ENCODE assay signal across 19 mouse cellular contexts in genomic region chr1:150584477-150584876, GRCm38 (mm10).
A peak's percentile ranks its signal among the peaks of the same experiment; 100 is the strongest.
DNase-seq lines count a peak whose midpoint lies in the region; ATAC-seq and TF ChIP-seq lines count a peak whose summit lies in the region.
"Had no signal": no experiment of that assay in that cellular context is flagged by ENCODE, and none has a peak within 500 bp of the region (broad histone marks: within the 10 kb centered on the region; RNA-seq: fewer than 3 reads in every experiment).

No protein-coding gene starts in this region.

- no peaks in the 10 kb centered on the region for H3K27me3 ChIP-seq in intestine, embryonic 15.5 days (replicated peaks)
- no peaks in the 10 kb centered on the region for H3K27me3 ChIP-seq in intestine, postnatal 0 days (replicated peaks; ENCODE audit: control insufficient read depth, insufficient read depth, low read length)
- H3K27me3 ChIP-seq in liver, embryonic 16.5 days (ENCODE audit: control insufficient read depth, insufficient read depth, low read depth, low read length), result no peaks in the 10 kb centered on the region
- H3K27me3 ChIP-seq: CH12.LX, Patski had no signal

- H3K4me2 ChIP-seq in intestine, embryonic 15.5 days (replicated peaks), result no peak overlapping the region
- no peak overlapping the region for H3K4me2 ChIP-seq in intestine, postnatal 0 days (replicated peaks; ENCODE audit: low read depth)
- H3K4me2 ChIP-seq in liver, embryonic 16.5 days (ENCODE audit: low read depth, low read length), result no peak overlapping the region

- H3K9ac ChIP-seq in intestine, embryonic 15.5 days, result no peak overlapping the region
- H3K9ac ChIP-seq in intestine, postnatal 0 days (ENCODE audit: low read depth, low read length), result no peak overlapping the region
- no peak overlapping the region for H3K9ac ChIP-seq in liver, embryonic 16.5 days (ENCODE audit: low read depth, low read length)

- H3K4me3 ChIP-seq in intestine, embryonic 15.5 days (replicated peaks), result no peak overlapping the region
- H3K4me3 ChIP-seq in intestine, postnatal 0 days (ENCODE audit: low read depth, low read length), result no peak overlapping the region
- H3K4me3 ChIP-seq in liver, embryonic 16.5 days (ENCODE audit: low read depth, low read length), result no peak overlapping the region

- no peaks in the 10 kb centered on the region for H3K36me3 ChIP-seq in intestine, embryonic 15.5 days
- no peaks in the 10 kb centered on the region; the same call in 1 of the 2 replicates for H3K36me3 ChIP-seq in intestine, postnatal 0 days (ENCODE audit: control insufficient read depth, insufficient read depth)
- no peaks in the 10 kb centered on the region for H3K36me3 ChIP-seq in liver, embryonic 16.5 days (ENCODE audit: control insufficient read depth, insufficient read depth)
- H3K36me3 ChIP-seq: G1E had no signal

- peak; percentile 73 for ATAC-seq in intestine, embryonic 15.5 days
- ATAC-seq in intestine, postnatal 0 days, result no peak
- peak; percentile 77 for ATAC-seq in liver, embryonic 16.5 days (ENCODE audit: low read depth)
- ATAC-seq: activated CD4-positive, CD25-positive, alpha-beta regulatory T cell, adult 4 months; CD4-positive, CD25-positive, alpha-beta regulatory T cell, adult 4 months; Patski had no signal

- TF ChIP-seq CTCF in intestine, postnatal 0 days (IDR thresholded peaks at IDR 0.05; ENCODE audit: low read depth), result no peak

- DNase-seq in liver, result no peak
- DNase-seq: adrenal gland, adult 2 months; adrenal gland, adult 8-10 months; adrenal gland, postnatal 10 days; adrenal gland, postnatal 14 days; adrenal gland, postnatal 25 days; adrenal gland, postnatal 36 days; B cell, adult 2 months; cerebellum, adult 11 months; cerebellum, adult 11-12 months; cerebellum, adult 18-20 months had no signal

- H3K9me3 ChIP-seq in intestine, embryonic 15.5 days, result no peaks in the 10 kb centered on the region
- H3K9me3 ChIP-seq in intestine, postnatal 0 days (ENCODE audit: control insufficient read depth), result no peaks in the 10 kb centered on the region
- H3K9me3 ChIP-seq in liver, embryonic 16.5 days (replicated peaks; ENCODE audit: control insufficient read depth, low read length), result no peaks in the 10 kb centered on the region
- H3K9me3 ChIP-seq: G1E had no signal

- WGBS in intestine, embryonic 15.5 days, result 76% methylated on average over 2 of the region's 2 CpGs
- 50% methylated on average over 2 of the region's 2 CpGs for WGBS in intestine, postnatal 0 days
- WGBS in liver, embryonic 16.5 days (ENCODE audit: insufficient replicate concordance), result 50% methylated on average over 2 of the region's 2 CpGs

- no peaks in the 10 kb centered on the region for H3K4me1 ChIP-seq in intestine, embryonic 15.5 days (replicated peaks)
- H3K4me1 ChIP-seq in intestine, postnatal 0 days (replicated peaks; ENCODE audit: control insufficient read depth, insufficient read depth, low read length), result no peaks in the 10 kb centered on the region
- H3K4me1 ChIP-seq in liver, embryonic 16.5 days (ENCODE audit: control insufficient read depth, low read depth, low read length), result no peaks in the 10 kb centered on the region

- H3K27ac ChIP-seq in intestine, embryonic 15.5 days, result no peak overlapping the region
- H3K27ac ChIP-seq in intestine, postnatal 0 days (ENCODE audit: low read depth, low read length), result no peak overlapping the region
- H3K27ac ChIP-seq in liver, embryonic 16.5 days (ENCODE audit: low read length), result no peak overlapping the region
